Mouse (Mus musculus) macrophage (primary cell): ENCODE results near the gene Zfp830. TPM values are rescaled to one million over a fixed set of nuclear protein-coding genes. Genes with fewer than 3 reads are reported as not detected.

Source experiments
- H3K27ac ChIP-seq: fragments of 350-480 bp; formaldehyde crosslinking; 2 replicates; pipeline ENCODE4 v1.9.0; 2021
- H3K36me3 ChIP-seq: fragments of 350-480 bp; formaldehyde crosslinking; 2 replicates; pipeline ENCODE4 v1.9.0; 2021; ENCODE audit errors: inconsistent target
- H3K4me3 ChIP-seq: fragments of 350-480 bp; formaldehyde crosslinking; 2 replicates; pipeline ENCODE4 v1.9.0; 2021; ENCODE audit errors: inconsistent target
- H3K79me2 ChIP-seq: fragments of 350-480 bp; formaldehyde crosslinking; 2 replicates; pipeline ENCODE4 v1.9.0; 2021; ENCODE audit errors: inconsistent target
- WGBS: methylation state at CpG from one replicate; pipeline ENCODE4 v1.1.7; 2026; ENCODE audit warnings: inconsistent platforms; ENCODE audit not compliant: missing documents; 5-methylcytosine and 5-hydroxymethylcytosine counted together
- polyA plus RNA-seq: library from polyadenylated mRNA; stranded (reverse); fragments of 250-400 nt; gene quantifications from 3 replicates; pipeline ENCODE4 v1.2.4, GENCODE M21; 2018; ENCODE audit warnings: inconsistent platforms
- total RNA-seq, 78 experiments: library from RNA; depleted of rRNA; stranded (reverse); fragments of 250-400 nt; gene quantifications; 1 replicate in 9 of 78; 2 replicates in 24 of 78; 3 replicates in 43 of 78; 4 replicates in 2 of 78; pipeline ENCODE4 v1.2.4; 2018; ENCODE audit warnings: inconsistent platforms in 56 of 78

Zfp830 gene
- total RNA-seq (2018; cell fraction: chromatin; rRNA removed), result 10 to 100 TPM in 24 of 26 experiments, 1 to 10 TPM in 2; 9.0 to 54.9 (median 22.2) TPM
- total RNA-seq (2018; cell fraction: cytosol; rRNA removed), result 10 to 100 TPM; 10.2 to 28.1 (median 18.4) TPM
- 10 to 100 TPM; 14.2 to 52.6 (median 24.2) TPM for total RNA-seq (2018; cell fraction: nucleus; rRNA removed)
- polyA plus RNA-seq, result 17.4 to 31.8 TPM (median 19.8 TPM) in 3 replicates

DNA sequence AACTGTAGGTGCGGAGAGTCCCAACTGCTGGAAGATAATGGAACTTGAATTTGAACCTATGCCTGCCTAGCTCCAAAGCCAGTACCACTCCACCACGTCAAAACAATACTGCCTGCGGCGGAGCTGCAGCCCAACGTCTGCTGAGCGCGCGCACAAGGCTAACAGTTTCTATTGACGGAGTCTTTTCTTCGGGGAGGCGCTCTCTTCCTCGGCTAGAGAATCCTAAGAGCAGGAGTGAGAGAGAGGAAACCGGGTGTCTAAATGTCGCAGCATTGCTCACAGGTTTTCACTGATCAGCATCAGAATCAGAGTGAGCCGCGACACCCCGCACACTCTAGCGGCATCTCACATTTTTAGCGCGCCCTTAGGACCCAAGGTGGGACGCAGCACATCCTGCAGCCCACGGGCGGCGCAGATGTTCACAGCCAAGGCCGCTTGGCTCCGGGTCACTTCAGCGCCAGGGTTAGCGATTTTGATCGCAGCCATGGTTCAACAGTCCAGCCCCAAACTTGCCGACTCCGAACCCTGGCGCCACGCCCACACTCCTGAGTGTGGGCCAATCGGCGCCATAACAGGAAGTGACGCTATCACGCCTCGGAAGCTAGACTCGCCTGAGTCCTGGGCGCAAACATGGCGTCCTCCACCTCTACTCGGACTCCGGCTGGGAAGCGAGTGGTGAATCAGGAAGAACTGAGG, at the start of gene Zfp830, which contains the start of gene Cct6b:
TSS of gene Zfp830 (plus strand) at position 604 of the 696 bp plus-strand sequence.
TSS of gene Cct6b (minus strand) at position 580 of the 696 bp plus-strand sequence.
- Histone ChIP-seq H3K27ac (peak within 1 kb of the TSS; percentile 81), H3K79me2 (peaks cover 29% of the 10 kb centered on the region), H3K4me3 (peak within 1 kb of the TSS; percentile 99), H3K36me3 (no peaks in the 10 kb centered on the region)
- 0% methylated on average over 37 of the region's 44 CpGs for WGBS

DNA sequence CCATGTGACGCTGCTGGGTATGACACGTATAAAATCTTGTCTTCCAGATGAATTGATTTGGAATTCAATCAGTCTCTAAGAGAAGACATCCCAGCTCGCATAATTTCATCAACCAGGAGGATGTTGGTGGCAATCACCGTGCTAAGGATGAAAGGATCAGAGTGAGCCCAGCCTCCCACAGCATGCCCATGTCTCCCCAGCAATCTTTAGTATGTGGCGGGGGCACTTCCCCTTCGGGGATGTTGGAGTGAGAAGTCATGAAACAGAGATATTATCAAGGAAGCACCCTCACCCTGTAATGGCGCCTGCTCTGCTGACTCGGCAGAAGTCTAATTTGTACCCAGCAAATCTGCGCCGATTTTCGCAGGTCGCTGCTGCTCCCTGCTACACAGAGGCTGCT, 44.9 kb upstream of the Zfp830 start:
- H3K36me3 ChIP-seq, result no peaks in the 10 kb centered on the region
- no peak overlapping the region for H3K4me3 ChIP-seq
- no peaks in the 10 kb centered on the region for H3K79me2 ChIP-seq
- H3K27ac ChIP-seq, result no peak overlapping the region
- 25% methylated on average over 12 of the region's 12 CpGs for WGBS

DNA sequence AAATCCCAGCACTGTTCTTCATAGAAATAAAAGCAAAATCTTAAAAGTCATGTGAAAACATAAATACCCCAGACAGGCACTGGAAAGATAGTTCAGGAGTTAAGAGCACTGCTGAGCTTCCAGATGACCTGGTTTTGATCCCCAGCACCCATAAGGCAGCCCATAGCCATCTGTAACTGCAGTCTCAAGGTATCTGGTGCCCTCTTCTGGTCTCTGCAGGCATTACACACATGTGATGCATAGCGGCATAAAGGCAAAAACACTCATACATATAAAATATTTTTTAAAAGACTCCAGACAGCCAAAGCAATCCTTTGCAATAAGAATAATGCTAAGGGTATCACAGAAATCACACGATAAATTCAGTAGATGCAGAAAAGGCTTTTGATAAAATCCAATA, 37.3 kb upstream of the Zfp830 start:
- H3K36me3 ChIP-seq, result no peaks in the 10 kb centered on the region
- H3K79me2 ChIP-seq, result no peaks in the 10 kb centered on the region
- 91% methylated on average over 2 of the region's 2 CpGs for WGBS
- no peak overlapping the region for H3K27ac ChIP-seq
- H3K4me3 ChIP-seq, result no peak overlapping the region

DNA sequence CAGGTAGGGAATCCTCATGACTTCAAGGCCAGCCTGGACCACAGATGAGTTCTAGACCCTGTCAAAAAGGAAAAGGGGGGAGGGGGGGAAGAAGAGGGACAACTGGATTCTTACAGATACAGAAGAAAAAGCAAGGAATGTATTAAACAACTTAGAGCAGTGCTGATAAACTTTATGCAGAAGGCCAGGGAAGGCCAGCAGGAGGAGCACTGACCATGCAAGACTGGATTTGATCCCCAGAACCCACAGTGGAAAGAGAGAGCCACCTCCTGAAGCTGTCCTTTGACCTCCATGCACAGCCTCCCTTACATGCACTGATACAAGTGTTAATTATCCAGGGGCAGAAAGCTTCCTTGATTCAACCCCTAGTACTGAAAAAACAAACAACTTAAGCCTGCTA, 29.9 kb upstream of the Zfp830 start:
- Histone ChIP-seq H3K36me3 (no peaks in the 10 kb centered on the region), H3K4me3 (no peak overlapping the region), H3K27ac (no peak overlapping the region), H3K79me2 (no peaks in the 10 kb centered on the region)

DNA sequence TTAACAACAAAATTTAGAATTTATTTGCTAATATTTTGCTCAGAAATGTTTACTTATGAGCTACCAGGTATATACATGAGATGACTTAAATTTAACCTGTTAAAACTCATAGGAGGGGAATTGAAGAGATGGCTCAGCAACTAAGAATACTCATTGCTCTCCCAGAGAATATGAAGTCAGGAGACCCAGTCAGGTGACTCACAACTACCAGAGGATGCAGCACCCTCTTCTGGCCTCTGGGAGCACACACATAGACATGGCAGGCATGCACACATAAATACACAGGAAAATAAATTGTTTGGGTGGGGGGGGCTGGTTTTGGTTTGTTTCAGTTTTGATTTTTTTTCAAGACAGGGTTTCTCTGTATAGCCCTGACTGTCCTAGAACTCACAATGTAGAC, 25.1 kb upstream of the Zfp830 start:
- H3K4me3 ChIP-seq, result no peak overlapping the region
- no peaks in the 10 kb centered on the region for H3K36me3 ChIP-seq
- H3K27ac ChIP-seq, result no peak overlapping the region
- no peaks in the 10 kb centered on the region for H3K79me2 ChIP-seq

DNA sequence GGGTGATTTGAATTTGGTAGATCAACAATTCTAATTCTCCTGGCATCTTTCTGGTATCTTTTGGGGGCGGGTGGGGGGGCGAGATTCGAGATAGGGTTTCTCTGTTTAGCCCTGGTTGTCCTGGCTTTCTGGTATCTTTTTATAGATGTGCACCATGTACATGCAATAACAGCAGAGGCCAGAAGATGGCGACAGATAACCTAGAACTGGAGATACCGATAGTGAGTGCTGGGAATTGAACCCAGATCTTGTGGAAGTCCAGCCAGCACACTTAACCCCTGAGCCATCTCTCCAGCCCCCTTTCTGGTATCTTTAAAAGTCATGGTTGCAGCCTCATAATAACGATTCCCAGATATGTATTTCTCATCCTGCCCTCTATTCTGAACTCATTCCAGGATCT, 18.0 kb upstream of the Zfp830 start:
- H3K4me3 ChIP-seq, result no peak overlapping the region
- H3K79me2 ChIP-seq, result no peaks in the 10 kb centered on the region
- 41% methylated on average over 6 of the region's 6 CpGs for WGBS
- H3K27ac ChIP-seq, result no peak overlapping the region
- no peaks in the 10 kb centered on the region for H3K36me3 ChIP-seq

DNA sequence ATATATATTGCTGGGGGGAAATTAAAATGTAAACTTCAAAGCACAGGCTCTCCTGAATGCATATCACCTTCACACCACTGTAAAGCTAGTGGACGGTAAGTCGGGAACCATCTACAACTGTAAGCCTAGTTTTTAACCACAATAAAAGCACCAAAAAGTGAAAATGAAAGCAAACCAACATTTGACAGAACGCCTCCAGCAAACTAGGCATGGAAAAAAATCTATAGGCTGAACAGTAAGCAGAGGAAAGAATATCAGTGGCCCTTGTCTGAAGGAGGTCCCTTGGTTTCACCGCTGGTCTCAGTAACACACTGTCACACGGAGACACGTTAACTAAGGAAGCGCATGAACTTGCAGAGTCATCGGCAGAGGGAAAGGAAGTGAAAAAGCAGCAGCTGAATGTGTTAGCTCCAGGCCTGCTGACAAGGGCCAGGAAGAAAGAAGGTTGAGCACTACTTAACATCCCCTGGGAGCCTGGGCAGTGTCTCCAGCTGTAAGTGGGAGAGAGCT, 17.2 kb upstream of the Zfp830 start:
- H3K79me2 ChIP-seq, result no peaks in the 10 kb centered on the region
- peak overlapping the region; percentile 82 for H3K27ac ChIP-seq
- 3% methylated on average over 8 of the region's 8 CpGs for WGBS
- no peaks in the 10 kb centered on the region for H3K36me3 ChIP-seq
- H3K4me3 ChIP-seq, result peak overlapping the region; percentile 32

DNA sequence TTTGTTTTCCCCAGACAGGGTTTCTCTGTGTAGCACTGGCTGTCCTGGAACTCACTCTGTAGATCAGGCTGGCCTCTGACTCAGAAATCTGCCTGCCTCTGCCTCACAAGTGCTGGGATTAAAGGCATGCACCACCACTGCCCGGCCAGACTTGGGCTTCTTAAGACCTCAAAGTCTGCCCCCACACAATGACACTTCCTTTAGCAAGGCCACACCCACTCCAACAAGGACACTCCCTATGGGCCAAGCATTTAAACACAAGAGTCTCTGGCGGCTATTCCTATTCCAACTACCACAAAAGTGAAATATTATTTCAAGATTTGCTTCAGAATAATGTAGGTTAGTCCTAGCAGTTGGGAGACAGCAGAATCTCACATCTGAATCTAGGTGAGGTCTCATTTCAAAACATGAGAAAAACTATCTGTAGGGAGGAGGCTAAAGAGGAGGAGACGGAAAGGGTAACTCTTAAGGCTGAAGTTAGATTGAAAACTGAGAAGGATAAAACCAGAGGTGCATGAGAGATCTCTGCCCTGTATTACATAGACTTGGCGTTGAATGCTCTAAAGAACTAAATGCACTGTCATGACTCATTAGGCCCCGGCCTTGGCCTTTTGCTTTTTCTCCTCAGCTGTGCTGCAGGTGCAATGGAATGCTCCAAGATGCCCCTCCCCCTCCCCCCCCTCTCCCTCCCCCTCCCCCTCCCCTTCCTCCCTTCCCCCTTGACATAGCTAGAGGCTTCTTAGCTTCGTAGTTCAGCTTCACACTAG, 11.6 kb upstream of the Zfp830 start:
- H3K36me3 ChIP-seq, result no peaks in the 10 kb centered on the region
- no peak overlapping the region for H3K27ac ChIP-seq
- no peak overlapping the region for H3K4me3 ChIP-seq
- no peaks in the 10 kb centered on the region for H3K79me2 ChIP-seq
- 67% methylated on average over 5 of the region's 6 CpGs for WGBS

DNA sequence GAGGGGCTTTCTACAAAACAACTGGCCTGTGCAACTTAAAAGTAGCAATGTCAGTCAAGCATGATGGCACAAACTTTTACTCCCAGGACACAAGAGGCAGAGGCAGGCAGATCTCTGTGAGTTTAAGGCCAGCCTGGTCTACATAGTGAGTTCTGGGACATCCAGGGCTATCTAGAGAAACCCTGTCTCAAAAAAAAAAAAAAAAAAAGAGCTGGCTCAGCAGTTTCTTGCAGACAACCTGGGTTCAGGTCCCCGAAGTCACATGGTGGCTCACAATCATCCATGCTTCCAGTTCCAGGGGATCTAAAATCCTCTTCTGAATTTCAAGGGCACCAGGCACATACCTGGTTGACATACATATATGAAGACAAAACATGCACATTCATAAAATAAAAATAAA, 8.2 kb upstream of the Zfp830 start:
- Histone ChIP-seq H3K4me3 (no peak overlapping the region), H3K27ac (no peak overlapping the region), H3K36me3 (no peaks in the 10 kb centered on the region), H3K79me2 (no peaks in the 10 kb centered on the region)
- 100% methylated on average over 1 of the region's 1 CpGs for WGBS

DNA sequence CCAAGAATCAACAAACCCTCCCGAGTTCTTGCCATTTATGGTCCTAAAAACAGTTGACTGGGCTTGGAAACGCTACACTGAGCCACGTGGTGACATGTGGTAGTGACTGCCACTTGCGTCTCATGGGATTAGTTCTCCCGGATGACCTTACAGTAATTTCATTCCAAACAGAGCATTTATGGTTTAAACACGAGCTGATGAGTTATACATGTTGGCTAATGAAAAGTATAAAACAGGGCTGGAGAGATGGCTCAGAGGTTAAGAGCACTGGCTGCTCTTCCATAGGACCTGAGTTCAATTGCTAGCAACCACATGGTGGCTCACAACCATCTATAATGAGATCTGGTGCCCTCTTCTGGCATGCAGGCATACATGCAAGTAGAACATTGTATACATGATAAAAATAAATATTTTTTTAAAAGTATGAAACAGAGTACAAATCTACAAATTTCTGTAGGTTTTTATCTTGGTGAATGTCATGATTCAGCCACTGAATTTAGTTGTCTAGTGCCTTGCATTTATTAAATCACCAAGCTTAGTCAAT, 1.8 kb upstream of the Zfp830 start:
- no peak overlapping the region for H3K27ac ChIP-seq
- H3K4me3 ChIP-seq, result no peak overlapping the region
- WGBS, result 93% methylated on average over 6 of the region's 6 CpGs
- H3K79me2 ChIP-seq, result peaks cover 29% of the 10 kb centered on the region
- H3K36me3 ChIP-seq, result no peaks in the 10 kb centered on the region

DNA sequence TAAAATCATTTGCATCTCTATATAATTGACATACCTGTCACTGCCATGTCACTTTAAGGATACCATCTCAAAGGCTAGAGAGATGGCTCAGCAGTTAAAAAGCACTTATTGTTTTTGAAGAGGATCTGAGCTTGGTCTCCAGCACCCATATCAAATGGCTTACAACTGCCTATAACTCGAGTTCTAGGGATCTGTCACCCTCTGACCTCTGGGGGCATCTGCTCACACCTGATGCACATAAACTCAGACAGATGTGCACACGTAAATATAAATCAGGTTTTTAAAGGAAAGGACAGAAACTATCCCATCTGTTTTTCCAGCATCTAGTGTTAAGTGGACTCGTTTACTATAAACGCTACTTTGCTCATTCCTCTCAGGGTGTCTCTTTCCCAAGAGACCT, 884 bp upstream of the Zfp830 start:
- WGBS, result 11% methylated on average over 4 of the region's 4 CpGs
- Histone ChIP-seq H3K36me3 (no peaks in the 10 kb centered on the region), H3K79me2 (peaks cover 29% of the 10 kb centered on the region), H3K4me3 (peak overlapping the region; percentile 99), H3K27ac (peak overlapping the region; percentile 81)

DNA sequence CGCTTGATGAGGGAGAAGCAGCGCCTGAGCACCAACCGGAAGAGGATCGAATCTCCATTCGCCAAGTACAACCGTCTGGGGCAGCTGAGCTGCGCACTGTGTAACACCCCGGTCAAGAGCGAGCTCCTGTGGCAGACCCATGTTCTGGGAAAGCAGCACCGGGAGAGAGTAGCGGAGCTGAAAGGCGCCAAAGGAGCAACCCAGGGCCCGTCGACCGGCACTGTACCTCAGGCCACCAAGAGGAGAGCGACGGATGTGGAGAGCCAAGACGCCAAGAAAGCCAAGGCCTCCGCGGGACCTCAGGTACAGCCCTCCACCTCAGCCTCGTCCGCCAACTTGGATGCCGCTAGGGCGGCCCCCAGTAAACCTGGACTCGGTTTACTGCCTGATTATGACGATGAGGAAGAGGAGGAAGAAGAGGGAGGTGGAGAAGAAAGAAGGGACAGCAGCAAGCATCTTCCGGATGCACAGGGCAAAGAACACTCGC, 336 bp downstream of the Zfp830 start:
- WGBS, result 0% methylated on average over 28 of the region's 28 CpGs
- Histone ChIP-seq H3K36me3 (no peaks in the 10 kb centered on the region), H3K79me2 (peaks cover 29% of the 10 kb centered on the region), H3K4me3 (peak overlapping the region; percentile 99), H3K27ac (peak overlapping the region; percentile 81)

DNA sequence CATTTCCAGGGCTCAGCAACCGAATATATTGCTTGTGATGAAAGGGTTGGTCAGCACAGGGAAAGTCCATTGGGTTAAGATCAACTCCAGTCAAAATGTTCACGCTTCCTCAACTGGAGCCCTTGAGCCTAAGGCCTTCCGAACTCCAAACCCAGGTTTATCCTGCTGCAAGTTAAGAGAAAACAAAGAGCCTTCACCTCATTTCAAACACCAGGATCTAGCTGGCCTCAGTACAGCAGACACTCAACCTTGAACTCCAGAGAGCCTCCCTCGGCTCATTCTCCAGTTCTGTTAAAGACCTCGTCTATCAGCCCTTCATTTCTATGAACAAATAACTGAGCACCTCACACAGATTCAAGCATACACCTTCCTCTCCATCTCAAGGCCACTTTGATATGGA, 16.0 kb downstream of the Zfp830 start:
- H3K27ac ChIP-seq, result peak overlapping the region; percentile 42
- peak overlapping the region; percentile 70 for H3K4me3 ChIP-seq
- peaks cover 23% of the 10 kb centered on the region; the same call in 1 of the 2 replicates for H3K79me2 ChIP-seq
- WGBS, result 48% methylated on average over 4 of the region's 5 CpGs
- no peaks in the 10 kb centered on the region for H3K36me3 ChIP-seq

DNA sequence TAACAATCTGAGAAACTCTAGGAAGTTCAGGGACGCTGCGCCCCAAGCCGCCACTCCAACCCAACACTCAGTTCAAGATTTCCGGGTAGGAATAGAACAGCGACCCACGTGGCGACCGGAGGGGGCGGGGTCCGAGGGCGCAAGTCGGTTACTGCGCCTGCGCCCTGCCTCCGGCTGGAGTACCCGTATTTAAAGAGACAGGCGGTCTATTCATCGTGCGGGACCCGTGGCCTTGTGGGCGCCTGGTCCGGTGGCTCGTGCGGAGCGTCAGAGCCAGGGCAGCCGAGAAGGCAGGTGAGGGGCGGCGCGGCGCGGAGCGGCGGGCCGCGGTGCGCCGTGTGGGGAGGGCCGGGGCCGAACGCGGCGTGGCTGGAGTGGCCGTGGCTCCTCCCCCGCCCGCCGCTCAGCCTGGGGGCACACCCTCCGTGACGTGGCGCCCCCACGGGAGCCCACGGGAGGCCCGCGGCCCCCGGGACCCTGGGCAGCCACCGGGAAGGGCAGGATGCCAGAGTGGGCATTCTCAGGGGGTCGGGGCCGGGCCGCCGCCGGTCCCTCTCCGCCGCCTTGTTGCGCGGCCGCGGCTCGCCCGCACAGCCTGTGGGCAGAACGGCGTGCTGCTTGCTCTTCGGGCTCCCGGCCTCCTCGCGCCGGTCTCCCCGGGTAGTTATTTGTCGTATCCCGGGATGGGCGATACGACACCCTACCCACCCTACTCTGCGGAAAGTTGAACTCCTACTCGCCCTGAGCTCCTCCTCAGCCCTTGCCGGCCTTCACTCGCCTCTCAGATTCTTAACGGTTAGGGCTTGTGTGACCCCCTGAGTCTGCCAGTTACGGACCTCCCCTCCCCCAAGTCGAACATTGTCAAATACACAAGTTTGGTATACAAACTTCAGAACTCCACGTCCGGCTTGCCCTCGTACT, 17.1 kb downstream of the Zfp830 start, which contains the start of gene Lig3:
TSS of gene Lig3 (plus strand) at position 126 of the 921 bp plus-strand sequence.
- under 1% methylated on average over 87 of the region's 90 CpGs for WGBS
- Histone ChIP-seq H3K79me2 (peaks cover 23% of the 10 kb centered on the region; the same call in 1 of the 2 replicates), H3K27ac (peak within 1 kb of the TSS; percentile 55), H3K36me3 (no peaks in the 10 kb centered on the region), H3K4me3 (peak within 1 kb of the TSS; percentile 79)
